Mouse (Mus musculus) embryonic fibroblast, embryonic 13.5 days (primary cell): ENCODE results near the gene Ctnnd2.

Experiments
- CTCF ChIP-seq: IDR thresholded peaks from 2 replicates; pipeline ENCODE4 v1.5.1; 2011; ENCODE audit warnings: mild to moderate bottlenecking, control low read depth, low read length, moderate library complexity, borderline replicate concordance; ENCODE audit not compliant: insufficient read depth
- POLR2A ChIP-seq: IDR thresholded peaks from 2 replicates; pipeline ENCODE4 v1.6.1; 2011; ENCODE audit warnings: low read depth, mild to moderate bottlenecking, control low read depth, low read length, moderate library complexity

DNA sequence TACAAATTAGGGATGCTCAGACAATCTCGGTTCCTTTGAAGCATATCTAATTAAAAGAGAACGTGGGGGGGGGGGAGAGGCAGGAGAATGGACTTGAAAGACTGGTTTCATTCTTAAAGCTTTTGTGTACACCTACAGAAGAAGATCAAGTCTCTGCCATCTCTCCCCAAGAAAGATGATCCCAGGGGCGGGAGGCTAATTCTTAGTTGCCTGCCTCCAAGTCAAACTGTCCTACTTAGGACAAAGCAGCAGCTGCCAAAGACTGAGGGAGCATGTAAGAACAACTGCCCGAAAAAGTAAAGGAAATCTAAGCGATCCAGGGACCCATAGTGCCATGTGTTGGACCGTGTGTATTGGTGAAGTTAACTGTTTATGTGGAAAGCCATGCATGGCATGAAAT lies 836.2 kb downstream of the Ctnnd2 start:
- TF ChIP-seq POLR2A (no peak), CTCF (no peak)
